Mouse (Mus musculus) cerebellum, adult 9-11 months (tissue): ENCODE data around the gene Arhgap31.
"Not testable (repeated sequence)": the region's sequence is repeated elsewhere in the genome, so short reads cannot be mapped to it uniquely, and the experiment has no call there.

ENCODE experiments used
- DNase-seq: peaks from one replicate; pipeline ENCODE4 v3.0.0; 2022

Gene Arhgap31

DNA sequence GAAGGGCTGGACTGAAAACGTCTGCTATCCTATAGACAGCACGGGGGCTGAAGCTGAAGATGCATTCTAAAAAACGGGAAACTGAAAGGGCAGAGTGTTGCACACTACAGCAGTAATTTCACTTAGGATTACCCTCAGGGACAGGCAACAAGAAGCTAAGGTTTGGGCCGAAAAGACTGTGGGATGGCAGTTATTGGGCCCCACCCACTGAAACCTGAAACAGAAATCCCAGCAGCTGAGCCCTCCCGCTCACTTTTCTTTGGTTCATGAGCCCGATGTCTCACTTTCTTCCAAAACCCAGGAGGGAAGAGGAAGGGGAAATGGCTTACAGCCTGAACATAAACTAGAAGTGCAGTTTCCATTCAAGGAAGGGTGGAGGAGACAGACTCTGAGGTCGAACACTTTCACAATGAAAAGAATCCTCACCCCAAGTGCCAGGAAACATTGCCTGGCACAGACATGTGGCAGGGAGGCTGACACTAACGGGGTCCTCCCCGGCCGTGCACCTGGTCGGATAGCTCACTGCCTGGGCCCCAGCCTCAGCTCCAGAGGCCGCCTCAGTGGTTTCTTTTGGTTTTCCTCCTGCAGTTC lies 33.5 kb downstream of the Arhgap31 start:
- DNase-seq: no peak

DNA sequence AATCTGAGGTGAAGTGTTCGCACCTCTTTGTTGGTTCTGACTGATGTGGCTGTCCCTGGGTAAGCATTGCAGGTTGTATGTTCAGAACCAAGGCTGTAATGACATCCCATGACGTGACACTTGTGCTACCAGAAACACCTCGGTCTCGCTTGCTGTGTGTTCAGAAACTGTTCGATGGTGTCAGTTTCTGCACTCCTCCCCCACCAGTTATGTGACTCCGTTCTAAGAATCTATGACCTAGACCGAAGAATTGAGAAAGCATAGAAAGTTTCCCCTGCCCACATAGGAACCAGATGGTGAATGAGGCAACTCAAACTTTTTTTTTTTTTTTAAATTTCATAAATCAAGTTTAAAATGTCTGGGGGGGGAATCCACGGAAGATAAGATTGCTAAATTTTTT lies 34.2 kb downstream of the Arhgap31 start:
- no peak for DNase-seq

DNA sequence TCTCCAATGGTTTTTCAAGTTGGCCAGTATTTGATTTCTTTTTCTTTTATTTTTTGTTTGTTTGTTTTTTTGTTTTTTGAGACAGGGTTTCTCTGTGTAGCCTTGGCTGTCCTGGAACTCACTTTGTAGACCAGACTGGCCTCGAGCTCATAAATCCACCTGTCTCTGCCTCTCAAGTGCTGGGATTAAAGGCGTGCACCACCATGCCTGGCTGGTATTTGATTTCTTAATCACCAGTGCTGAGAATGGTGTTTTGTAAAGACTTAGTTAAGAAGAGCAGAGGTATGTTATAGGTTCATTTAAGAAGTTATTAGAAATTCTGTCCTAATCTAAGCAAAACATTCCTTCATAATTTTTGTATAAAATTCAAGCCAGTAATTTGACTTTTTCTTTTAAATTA lies 35.1 kb downstream of the Arhgap31 start:
- not testable (repeated sequence) for DNase-seq

DNA sequence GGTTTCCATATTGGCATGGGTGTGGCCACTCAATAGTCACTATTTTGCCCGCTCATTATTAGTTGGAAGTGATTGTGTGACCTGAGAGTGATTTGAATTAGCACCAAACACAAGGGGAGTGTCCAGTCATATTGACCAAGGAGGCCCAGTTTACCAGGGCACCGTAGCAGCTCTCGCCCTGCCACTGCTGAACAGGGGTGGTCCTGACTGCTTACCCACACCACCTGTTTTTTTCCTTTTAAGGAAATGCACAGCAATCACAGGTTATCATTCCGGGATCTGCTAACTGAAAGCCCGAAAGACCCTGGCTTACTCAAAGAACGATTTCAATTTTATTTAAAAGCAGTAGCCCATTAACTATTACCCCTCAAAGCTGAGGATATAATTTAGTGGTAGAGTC lies 35.9 kb downstream of the Arhgap31 start:
- DNase-seq: no peak

DNA sequence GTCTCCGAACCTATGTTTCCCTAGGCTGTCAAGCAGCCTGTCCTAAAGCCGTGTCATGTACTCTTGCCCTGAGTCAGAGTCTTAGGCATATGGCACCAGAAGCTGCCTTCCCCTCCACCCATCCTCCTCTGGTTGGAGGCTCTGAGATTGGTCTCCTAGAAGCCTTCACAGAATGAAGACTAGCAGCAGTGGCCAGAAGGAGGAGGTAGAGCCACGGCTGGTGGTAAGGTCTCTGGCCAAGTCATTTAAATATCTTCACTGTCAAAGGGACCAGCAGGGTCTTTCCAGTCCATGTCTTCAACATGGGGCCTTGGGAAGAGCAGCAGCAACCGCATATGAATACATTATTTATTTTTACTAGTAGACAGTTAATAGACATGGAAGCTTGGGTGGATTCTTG lies 36.4 kb downstream of the Arhgap31 start:
- DNase-seq: no peak

DNA sequence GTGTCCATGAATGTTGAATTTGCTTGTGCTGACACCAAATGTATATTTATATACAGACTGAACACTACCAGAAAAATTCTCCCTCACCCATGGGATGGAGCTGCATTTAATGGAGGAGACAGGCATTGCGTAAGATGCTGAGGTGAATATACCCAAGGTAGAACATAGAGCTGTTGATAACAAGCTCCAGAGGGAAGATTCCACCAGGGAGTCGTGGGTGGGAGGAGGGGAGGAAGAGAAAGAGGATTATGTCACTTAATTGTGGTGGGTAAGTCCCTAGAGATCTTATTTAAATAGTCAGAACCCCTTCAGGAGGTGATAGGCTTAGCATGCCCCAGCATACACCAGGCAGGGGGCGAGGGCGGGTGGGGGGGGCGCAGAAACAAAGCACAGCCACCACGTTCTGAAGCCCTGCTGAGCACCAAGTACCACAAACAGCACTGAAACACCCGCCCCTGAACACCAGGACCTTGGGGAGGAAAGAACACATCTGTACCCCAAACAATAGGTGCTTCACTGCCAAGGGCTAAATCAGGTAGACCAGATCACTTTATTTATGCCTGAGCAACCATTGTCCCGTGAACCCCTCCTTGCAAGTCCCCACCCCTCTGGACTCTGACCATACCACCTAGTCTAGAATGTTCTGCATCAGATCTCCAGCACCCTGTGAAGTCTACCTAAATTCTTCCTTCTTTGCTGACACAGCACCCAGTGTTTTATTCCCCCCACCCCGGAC lies 37.3 kb downstream of the Arhgap31 start:
- DNase-seq: no peak

DNA sequence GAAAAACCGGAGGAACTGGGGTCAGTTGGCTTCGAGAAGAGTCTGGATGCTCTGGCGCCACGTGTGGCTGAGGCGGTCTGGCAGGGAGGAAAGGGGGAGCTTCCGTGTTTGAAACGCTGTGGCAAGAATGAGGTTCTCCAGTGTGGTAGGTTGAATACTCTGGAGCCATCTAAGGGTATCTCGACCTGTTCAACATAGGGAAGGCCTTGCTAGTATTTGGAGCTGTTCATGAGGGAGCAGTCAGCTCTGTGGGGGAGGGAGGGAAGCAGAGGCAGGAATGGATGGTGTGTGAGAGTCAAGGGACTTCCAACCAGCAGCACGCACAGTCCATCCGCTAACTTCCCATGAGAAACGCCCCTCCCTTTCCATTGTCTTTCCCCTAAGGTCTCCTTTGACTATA lies 38.2 kb downstream of the Arhgap31 start:
- DNase-seq: no peak

DNA sequence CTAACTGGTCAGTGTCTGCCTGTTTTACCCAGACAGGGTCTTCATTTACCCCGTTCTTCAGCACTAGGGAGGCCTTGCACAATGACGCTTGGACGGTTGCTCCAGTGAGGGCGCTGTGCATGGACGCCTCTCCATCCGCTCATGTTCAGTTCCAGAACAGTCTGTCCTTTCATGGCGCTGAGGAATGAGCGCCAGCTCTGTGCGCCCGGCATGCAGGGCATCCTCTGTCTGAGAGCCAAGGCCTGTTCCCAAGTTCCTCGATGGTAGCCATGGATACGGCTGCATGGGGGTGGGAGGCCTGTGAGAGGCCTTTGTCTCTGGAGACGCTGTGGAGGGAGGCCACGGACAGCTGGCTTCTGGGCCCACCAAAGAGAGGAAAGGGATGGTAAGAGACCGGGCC lies 39.6 kb downstream of the Arhgap31 start:
- peak; percentile 62 for DNase-seq

DNA sequence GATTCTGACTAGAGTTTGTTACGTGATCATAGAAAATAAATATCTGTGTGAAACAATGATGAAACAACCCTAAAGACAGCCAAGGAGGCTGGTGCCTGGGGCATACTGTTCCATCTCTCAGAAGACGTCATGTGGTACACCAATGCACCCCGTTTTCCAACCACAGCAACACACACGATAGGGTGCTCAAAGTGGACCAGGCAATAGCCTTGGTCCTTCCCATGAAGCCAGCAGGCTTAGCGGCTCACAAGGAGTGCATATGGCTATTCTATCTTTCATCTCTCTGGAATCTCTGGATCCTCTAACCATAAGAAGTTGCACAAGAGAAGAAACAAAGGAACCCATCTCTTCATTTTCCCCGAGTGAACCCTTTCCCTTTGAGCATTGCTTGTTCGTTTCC lies 40.1 kb downstream of the Arhgap31 start:
- DNase-seq: no peak

DNA sequence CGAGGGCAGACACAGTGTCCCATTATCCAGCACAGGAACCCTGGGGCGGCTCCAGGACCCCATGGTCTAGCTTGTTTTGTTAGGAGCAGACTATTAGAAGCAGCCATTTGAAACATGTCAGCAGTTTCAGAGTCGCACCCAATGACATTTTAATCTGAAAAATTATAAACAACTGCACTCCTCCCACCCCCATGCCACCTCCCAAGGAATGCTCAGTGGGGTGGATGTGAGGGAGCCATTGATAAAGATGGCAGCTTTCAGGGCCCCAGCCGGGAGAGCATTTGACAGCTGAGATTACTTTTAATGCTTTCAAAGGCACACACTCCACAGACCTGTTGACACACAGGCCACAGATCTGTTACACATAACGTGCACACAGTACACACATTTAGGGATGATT lies 40.7 kb downstream of the Arhgap31 start:
- no peak for DNase-seq

DNA sequence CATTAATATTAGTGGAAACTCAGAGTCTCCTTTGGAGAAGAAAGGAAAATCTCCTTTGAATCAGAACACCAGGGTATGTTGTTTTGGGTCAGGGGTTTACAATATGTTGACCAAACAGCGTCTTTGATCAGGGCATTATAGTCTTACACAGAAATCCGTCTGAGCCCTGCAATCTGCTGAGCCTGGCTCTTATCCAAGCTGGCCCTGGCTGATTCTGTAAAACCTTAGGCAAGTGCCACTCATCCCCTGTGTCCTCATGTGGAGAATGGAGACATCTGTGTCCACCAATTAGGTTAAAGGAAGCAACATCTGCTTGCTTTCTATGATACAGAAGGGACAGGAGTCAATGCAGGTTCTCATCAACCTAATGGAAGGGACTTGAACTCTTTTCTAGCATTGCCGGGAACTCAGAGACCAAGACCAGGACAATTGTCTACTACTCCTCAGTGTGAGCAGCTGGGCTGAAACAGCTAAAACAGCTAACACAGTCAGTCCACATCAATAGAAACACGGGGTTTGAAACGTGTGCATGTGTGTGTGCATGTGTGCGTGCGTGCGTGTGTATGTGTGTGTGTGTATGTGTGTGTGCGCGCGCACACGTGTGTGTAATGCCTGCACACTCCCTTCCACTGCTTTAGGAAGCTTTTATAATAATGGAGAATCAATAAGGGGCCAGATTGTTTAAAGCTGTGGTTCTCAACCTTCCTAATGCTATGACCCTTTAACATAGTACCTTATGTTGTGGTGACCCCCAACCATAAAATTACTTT lies 42.3 kb downstream of the Arhgap31 start:
- DNase-seq: no peak

DNA sequence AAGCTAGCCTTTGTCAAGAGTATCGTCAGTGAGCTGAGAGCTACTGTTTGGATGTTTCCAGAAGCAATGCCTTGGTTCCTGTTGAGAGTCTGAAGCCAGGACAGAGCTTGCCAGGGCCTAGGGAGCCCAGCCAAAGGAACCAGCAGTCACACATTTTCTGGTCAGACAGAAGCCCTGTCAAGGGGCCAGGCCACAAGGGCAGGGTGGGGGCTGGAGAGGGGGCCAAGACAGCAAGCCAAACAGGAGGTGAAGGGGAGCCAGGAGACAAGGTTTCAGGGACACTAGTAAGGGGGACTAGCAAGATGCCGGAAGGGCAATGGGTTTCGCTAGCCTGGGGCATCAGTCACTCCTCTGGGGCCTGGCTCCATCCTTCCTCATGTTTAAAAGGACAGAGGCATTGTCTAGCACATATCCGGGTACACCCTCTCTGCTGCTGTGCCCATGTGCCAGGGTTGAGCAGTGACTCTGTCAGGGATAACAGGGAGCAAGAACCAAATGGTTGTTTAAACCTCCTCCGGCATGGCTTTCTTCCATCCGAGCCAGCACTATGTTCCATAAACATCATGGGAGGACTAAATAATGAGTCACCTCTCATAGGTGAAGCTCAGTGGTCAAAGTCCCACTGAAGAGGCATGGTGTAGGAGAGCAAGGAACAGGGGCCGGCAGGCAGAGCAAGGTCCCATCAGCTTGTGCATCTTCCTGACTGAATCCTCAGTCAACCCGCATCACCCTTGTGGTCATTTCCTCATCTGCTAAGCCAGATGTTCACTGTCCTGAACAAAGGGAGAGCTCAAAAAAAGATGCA lies 44.0 kb downstream of the Arhgap31 start:
- DNase-seq: peak; percentile 33

DNA sequence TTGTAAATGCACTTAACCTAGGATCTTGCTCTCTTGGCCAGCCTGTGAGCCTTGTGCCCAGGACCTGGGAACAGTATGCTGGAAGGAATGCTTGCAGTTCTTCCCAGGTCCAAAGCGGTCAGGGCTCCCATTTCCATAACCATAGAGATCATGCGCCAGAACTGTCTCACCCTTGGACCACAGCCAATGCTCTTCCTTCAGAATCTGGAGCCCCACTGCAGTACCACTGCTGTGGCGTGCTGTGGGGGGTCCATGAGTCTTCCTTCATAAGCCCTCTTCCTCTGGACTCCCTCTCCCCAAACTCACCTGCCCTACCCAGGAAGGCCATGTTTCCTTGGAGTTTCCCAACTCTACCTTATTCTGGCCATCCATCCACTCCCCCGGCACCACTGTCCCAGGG lies 46.6 kb downstream of the Arhgap31 start:
- no peak for DNase-seq

DNA sequence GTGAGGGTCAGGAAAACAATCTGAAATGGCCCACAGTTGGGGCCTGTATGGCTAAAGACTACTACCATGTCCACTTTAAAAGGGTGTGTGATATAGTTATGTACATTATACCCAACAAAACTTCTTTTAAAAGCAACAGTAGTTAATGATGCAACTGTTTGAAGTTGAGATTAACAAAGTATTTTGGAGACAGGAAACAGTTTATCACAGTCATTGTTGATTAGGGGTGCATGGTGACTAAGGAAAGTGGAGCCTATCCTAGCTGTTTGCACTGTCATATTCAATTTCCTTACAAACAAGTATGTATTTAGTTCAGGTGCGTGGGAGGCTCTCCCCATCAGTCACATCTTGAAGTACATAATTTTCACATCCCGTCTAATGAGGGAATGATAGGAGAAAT lies 47.1 kb downstream of the Arhgap31 start:
- DNase-seq: no peak

DNA sequence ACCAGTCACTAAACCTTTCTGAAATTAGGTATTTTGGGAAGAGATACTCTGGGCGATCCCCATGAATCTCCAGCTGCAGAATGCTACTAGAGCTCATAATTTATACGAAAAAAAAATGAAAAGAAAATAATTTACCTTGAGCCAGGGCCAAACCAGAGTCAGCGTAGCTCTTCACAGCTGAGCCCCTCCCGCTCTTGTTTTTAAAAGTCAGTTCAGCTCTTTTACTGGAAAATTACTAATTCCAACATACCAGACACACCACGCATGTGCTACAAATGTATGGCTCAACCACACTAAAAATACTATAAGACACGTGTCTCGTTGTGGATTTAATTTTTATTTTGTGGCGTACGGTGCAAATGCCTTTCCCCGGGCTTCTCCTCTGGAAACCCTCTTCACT lies 50.5 kb downstream of the Arhgap31 start:
- DNase-seq: no peak

DNA sequence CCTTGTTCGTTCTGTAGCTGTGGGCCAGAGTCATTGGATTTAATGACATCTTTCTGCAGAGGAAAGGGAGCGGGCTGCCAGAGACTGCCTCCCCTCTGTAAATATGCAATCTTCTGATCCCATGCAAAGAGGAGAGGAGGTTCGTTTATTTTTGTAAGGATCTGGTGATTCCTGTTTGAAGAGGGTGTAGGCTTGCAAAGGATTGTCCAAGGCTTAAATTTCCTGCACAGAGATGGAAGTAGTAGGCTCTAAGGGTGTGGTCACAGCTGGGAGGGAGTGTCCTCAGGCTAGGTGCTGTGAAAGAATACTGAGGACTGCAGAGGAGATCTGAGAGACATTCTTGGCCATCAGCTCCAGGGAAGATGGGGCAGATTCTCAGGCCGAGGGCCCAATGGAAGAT lies 58.8 kb downstream of the Arhgap31 start:
- no peak for DNase-seq

DNA sequence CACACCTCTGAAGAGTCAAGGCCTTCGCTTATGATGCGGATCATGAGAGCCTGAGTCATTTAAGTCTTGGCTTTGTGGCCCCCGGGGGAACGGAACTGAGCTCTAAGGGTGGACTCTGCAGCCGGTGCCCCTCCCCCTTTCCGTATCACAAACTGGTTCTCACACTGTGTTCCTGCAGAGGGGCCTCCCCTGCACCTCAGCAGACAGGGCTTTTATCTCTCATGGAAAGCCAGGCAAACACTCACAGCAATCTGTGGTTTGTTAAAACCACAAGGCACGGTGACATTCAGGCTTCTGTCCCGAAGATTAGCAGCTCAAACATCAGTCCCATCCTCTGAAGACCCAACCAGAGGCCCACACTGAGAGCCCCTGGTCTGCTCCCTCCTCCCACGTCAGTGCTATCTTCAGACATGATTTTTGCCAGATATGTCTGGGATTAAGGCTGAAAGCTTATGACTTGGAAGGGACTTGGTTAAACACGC lies 59.6 kb downstream of the Arhgap31 start:
- no peak for DNase-seq

DNA sequence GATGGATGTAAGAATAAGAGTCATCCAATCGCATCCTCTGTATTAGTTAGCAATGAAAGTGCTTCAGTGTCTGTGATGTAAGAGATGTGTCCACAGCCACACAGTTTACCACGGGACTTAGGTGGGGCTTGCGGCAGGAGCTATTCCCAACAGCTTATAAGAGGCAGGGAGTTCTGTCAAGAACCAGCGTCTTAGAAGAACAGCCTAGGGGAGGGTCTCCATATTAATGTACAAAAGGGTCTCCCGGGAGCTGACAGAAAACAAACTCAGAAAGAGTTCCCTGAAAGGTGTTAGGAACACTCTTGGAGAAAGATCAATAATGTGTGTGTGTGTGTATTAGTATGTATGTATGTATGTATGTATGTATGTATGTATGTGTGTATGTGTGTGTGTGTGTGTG lies 60.4 kb downstream of the Arhgap31 start:
- DNase-seq: no peak

DNA sequence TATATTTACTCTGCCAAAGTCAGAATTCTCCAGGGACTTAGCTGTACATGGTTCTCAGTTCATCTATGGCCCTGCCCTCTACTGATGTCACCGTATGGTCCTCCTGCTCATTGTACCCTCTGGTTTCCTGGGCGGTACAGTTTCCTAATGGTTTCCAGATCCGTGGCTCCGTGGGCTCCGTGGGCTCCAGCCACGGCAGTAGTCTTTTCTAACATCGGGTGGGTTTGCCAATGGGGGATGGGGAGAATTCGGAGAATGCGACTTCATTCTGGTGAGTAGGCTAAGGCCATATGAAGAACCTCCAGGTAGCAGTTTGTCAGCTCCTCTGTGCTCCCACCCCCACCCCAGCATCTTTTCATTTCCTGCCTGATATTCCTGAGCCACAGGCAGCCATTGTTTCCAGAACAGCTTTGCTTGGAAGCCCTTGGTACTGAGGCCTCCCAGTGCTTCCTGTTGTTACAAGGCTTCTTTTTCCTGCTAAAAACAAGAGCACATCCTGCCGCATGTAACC lies 61.3 kb downstream of the Arhgap31 start:
- DNase-seq: no peak

DNA sequence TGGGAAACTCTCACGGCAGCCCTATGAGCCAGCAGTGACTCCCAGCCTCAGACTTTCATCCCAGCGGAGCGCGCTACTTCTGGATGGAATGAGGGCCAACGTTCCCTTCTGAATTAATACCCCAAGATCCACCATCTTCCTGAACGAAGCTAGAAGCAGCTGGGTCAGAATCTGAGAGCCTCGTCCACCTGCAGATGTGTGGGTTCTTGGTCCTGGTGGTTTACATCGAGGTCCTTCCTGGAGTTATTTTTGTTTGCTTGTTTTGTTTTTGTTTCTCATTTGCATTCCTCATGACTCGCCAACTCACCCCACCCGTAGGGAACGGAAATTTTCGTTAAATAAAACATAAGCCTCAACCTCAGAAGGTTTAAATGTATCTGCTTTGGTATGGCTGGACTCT lies 61.8 kb downstream of the Arhgap31 start:
- no peak for DNase-seq

DNA sequence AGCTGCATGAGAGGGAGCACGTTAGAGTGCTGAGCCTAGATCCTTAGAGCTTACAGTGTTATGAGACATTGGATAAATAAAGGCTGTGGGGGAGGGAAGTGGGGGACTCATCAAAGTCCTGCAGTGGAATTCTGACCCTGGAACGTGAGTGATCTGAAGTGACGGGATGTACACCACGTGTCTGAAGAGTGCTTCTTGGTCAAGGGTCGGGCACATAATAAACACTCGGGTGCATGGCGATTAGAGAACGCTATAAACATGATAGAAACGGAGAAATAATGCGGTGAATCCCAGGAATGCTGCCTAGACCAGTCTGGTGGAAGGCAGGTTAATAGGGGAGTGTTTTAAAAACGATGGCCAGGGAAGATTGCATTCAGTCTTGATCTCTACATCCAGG lies 63.6 kb downstream of the Arhgap31 start:
- DNase-seq: no peak

DNA sequence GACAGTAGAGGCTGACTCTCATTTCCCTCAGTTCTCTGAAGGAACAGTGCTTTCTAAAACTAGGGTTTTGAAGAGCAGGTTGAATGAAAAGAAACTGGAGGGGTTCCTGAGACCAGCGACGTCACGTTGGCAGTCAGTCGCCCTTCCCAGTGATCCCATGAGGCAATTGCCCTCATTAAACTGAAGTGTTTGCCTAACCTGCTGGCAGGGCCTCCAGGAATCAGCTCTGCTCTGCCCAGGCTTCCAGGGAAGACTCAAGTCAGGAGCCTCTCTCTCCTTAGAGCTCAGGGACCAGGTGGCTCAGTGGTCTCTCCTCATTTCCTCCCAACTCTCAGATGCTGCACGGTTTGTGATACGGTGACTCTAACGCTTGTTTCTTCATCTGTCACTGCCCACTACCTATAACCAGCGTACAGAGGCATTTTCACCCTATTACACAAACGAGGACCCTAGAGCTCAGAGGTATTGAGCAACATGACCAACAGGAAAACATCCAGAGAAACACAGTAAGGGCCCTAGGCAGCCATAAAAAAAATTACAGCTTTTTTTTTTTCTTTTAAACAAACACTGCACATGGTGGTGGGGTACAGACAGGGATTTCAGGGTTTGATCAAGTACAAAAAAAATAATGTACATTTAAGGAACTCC lies 64.2 kb downstream of the Arhgap31 start:
- no peak for DNase-seq

DNA sequence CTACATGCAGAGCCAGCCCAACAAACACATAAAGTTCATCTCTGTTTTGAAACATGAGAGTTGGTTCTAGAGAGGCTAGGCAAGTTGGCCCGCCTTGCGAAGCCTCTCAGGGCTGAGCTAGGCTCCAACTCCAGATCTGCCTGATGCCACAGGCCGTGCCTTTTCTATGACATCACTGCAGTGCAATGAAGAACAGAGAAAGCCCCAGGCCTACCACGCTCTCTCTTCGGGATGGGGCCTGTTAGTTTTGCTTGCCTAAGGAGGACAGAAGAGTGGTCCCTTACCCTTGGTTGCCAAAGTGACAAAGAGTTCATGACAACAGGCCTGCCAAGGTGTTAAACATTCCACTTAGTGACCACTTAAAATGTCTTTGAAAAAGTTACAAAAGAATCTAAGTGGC lies 64.9 kb downstream of the Arhgap31 start:
- DNase-seq: no peak
